Mouse (Mus musculus) heart, postnatal 14 days (tissue): ENCODE measurements at regions not wholly inside any gene's neighbourhood (a gene's known extent, or its start where the extent isn't known, plus 50 kb on each side); places are given as distances from the start of the nearest gene placed in this dataset.
A peak's percentile ranks its signal among the peaks of the same experiment; 100 is the strongest.

ENCODE experiments used
- DNase-seq, 2 experiments: peaks; one replicate each; pipeline ENCODE4 v3.0.0; 2021 to 2022
- intact Hi-C: fragments of 180-260 bp; cut with DNase I; formaldehyde crosslinking; loops from one replicate; pipeline ENCODE4 v1.15.1; 2025
- microRNA-seq, 2 experiments: library from miRNA; unstranded; fragments of <30 nt; microRNA quantifications; one replicate each; pipeline ENCODE4 v1.2.0; 2021 to 2022

DNA sequence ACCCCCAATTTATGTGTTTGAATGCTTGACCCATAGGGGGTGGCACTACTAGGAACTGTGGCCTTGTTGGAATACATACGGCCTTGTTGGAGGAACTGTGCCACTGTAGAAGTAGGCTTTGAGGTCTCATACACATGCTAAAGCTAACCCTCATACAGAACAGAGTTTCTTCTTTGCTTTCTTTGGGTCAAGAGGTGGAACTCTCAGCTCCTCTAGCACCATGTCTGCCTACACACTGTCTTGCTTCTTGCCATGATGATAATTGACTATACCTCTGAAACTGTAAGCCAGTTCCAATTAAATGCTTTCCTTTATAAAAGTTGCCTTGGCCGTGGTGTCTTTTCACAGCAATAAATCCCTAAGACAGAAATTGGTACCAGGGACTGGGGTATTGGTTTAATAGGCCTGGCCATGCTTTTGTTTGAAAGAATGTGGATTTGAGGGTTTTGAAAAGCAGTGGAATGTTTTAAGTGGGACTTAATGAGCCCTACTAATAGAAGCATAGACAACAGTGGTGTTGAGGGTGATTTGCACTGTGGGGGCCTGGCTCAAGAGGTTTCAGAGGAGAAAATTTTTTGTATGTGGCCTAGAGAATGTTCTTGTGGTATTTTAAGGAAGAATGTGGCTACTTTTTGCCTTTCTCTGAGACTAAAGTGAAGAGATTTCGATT lies 468.7 kb upstream of the Fat1 start:
- DNase-seq: no peak

DNA sequence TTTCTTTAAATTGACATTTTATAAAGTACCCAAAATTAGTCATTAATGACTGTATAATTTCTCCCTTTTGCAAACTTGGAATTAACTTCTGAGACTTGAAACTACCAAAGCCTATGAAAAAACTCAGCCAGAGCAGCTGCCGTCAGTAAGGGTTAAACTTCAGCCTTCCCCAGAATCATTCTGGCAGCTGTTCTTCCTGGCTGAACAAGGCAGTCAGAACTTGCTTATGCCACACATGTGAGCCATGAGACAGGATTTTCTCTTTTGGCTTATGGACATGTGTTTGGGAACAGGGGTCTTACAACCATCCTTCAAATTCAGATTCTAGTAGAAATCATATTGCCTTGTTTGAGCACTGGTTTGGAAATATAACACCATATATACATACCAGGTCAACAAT lies 422.4 kb upstream of the Fat1 start:
- no peak for DNase-seq
- intact Hi-C loops: no loop called here

More for the DNA sequence above, 468.7 kb upstream of the Fat1 start:
- intact Hi-C loops: no loop called here

DNA sequence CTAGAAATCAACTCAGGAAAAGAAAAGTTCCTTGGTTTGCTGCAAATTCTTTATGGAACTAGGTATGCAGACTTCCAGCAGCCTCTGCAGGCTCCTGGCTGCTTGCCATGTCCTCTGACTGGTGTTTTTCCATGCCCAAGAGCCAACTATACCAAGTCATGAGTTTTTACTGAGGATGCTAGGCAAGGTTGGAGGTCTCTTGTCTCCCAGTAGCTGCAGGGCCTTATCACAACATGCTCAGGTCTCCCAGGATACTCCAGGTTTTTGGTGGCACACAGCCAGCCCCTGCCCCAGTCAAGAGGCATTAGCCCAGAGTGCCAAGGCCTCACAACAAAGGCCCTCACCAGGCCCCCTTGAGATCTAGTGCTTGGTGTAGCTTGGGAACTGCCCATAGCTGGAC lies 409.3 kb upstream of the Fat1 start:
- DNase-seq: peak; percentile 7 to 9
- intact Hi-C loops: no loop called here

DNA sequence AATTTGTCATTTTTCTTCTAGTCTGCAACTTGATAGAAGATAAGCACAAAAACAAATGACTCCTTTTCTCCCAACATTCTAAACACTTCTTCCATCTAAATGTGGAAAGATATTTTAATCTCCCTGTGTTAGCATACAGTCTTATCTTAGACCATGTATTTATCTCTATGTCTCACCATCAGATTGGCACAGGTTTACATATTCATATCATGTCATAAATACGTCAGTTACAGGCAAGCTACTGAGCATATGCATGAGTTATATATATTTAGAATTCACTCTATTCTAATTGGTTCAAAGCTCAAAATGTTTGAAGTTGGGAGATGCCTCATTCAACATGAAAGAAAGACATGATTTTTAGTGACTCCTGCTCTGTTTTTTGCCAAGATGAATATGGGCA lies 405.6 kb upstream of the Fat1 start:
- no peak for DNase-seq
- intact Hi-C loops: no loop called here

DNA sequence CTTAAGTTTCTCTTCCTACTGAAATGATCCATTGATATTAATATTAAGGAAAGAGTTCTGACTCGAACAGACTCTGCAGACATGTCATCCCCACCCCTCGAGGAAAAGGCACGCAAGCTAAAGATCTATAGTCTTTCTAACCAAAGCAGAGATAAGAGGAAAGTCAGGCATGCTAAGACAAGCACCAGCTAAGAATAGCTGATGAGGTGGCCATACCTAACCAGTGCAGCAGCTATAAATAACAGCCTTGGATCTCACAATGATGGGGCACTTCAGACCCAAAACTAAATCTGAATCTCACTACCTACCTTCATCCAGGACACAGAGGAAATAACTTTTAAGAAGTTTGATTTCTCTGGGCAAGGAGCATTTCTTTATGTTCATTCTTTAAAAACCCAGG lies 386.4 kb upstream of the Fat1 start:
- no peak for DNase-seq

DNA sequence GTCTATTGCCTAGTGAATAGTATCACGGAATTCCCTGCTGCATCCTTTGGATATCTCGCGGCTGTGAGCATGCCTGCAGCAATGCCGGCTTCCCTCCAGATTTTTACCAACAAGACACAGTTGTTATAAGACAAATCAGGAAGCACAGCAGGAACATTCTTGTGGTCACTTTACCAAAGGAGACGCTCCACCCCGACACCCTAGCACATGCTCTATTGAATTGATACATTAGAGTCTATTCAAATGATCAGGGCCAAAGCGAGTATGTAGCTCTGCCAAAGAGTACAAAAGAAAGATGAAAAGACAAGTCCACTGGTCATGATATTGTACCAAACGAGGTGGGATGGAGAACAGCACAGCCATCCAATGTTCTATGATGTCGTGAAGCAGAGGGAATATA lies 376.1 kb upstream of the Fat1 start:
- DNase-seq: no peak
- intact Hi-C loops: no loop called here

More for the DNA sequence above, 386.4 kb upstream of the Fat1 start:
- intact Hi-C loops: no loop called here

DNA sequence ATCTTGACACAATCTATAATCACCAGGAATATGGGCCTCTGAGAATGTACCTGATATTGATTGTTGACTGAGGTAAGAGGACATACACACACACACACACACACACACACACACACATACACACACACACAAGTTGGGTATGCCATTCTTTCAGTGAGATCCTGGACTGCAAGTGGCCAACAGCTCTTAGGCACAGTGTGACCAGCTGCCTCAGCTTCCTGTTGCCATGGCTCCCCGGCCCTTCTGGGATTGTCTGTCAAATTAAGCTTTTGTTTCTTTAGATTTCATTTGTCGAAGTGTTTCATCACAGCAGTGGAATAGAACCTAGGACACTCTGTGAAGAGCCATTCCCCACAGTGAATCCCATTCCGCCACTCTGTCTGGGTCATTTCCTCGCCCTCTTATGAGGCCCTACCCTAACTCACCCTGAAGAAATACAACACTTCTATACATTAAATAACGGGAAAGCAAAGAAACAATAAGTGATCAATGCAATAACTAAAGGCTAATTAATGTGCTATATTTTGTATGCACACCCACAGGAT lies 358.9 kb upstream of the Fat1 start:
- DNase-seq: no peak
- intact Hi-C loops: no loop called here

DNA sequence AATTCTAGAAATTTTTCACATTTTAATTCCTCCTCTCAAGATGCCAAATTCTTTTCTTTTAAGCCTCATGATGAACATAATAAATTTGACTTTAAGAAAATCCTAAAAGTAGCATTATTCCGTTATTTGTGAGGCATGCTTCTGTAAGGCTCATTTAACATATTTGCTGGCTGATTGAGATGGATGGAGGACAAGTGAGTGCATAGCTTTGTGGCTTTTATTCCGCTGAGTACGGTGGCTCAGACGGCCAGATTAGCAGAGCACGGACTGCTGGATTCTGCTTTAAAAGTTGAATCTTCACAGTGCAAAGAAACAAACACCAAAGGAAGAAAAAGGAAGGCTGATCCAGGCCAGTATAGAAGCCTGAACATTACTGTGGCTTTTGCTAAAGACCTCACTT lies 358.3 kb upstream of the Fat1 start:
- DNase-seq: no peak
- intact Hi-C loops: no loop called here

Small RNAs in the stretch of these regions (microRNA-seq; reads per million reads assigned to microRNA genes)
- 0 reads per million in 2 experiments for gene Gm26241
